Mouse (Mus musculus) midbrain, embryonic 12.5 days (tissue): ENCODE results near the gene Olfr136. TPM values are rescaled to one million over a fixed set of nuclear protein-coding genes. Genes with fewer than 3 reads are reported as not detected.

Source experiments
- ATAC-seq: fragments of 200-750 bp; cut with Nextera tagmentation; 2 replicates; pipeline ENCODE4 v1.8.0; 2017; ENCODE audit warnings: low read depth, moderate TSS enrichment, moderate library complexity; ENCODE audit not compliant: low FRiP score
- H3K27ac ChIP-seq: fragments of 300-500 bp; sonication (generic); replicated peaks from 2 replicates; pipeline ENCODE4 v1.5.1; 2016; ENCODE audit warnings: mild to moderate bottlenecking
- H3K27me3 ChIP-seq: fragments of 300-500 bp; sonication (generic); 2 replicates; pipeline ENCODE4 v1.6.1; 2016; ENCODE audit warnings: mild to moderate bottlenecking
- H3K36me3 ChIP-seq: fragments of 300-500 bp; sonication (generic); 2 replicates; pipeline ENCODE4 v1.6.1; 2016
- H3K4me1 ChIP-seq: fragments of 300-500 bp; sonication (generic); 2 replicates; pipeline ENCODE4 v1.6.1; 2016
- H3K4me2 ChIP-seq: fragments of 300-500 bp; sonication (generic); replicated peaks from 2 replicates; pipeline ENCODE4 v1.6.1; 2016; ENCODE audit warnings: mild to moderate bottlenecking, moderate library complexity
- H3K4me3 ChIP-seq: fragments of 300-500 bp; sonication (generic); 2 replicates; pipeline ENCODE4 v1.5.1; 2016; ENCODE audit warnings: mild to moderate bottlenecking
- H3K9ac ChIP-seq: fragments of 300-500 bp; sonication (generic); replicated peaks from 2 replicates; pipeline ENCODE4 v1.6.1; 2016; ENCODE audit warnings: mild to moderate bottlenecking, moderate library complexity
- H3K9me3 ChIP-seq: fragments of 300-500 bp; sonication (generic); 2 replicates; pipeline ENCODE4 v1.6.1; 2016; ENCODE audit warnings: mild to moderate bottlenecking
- polyA plus RNA-seq: library from polyadenylated mRNA; unstranded; fragments of >200 nt; fragmentation: Nextera tagmentation; extraction: Ambion mirVana; gene quantifications from 2 replicates; pipeline ENCODE4 v1.2.1, GENCODE M21; 2016

Gene Olfr136
- polyA plus RNA-seq: not detected in 2 replicates

GRCm38 (mm10) chr17:38329531-38329930, at the start of gene Olfr136:
TSS of gene Olfr136 (plus strand) at chr17:38329831.
- Histone ChIP-seq H3K4me1 (no peaks in the 10 kb centered on the region), H3K4me3 (no peak within 1 kb of the TSS), H3K27ac (no peak within 1 kb of the TSS), H3K4me2 (no peak within 1 kb of the TSS), H3K36me3 (no peaks in the 10 kb centered on the region), H3K9me3 (0 out of 2 replicates have a peak, but pooled peaks cover 4% of the 10 kb centered on the region), H3K9ac (no peak within 1 kb of the TSS), H3K27me3 (no peaks in the 10 kb centered on the region)
- ATAC-seq: no peak

- Histone ChIP-seq H3K27me3 (no peaks in the 10 kb centered on the region), H3K36me3 (no peaks in the 10 kb centered on the region), H3K4me2 (no peak within 1 kb of the TSS), H3K4me1 (no peaks in the 10 kb centered on the region), H3K9me3 (peaks cover 5% of the 10 kb centered on the region; the same call in 1 of the 2 replicates), H3K27ac (no peak within 1 kb of the TSS), H3K4me3 (no peak within 1 kb of the TSS), H3K9ac (no peak within 1 kb of the TSS)
- no peak for ATAC-seq
Observed at GRCm38 (mm10) chr17:38307470-38307869, 22.2 kb upstream of the Olfr136 start, which contains the start of gene Olfr137. TSS of gene Olfr137 (minus strand) at chr17:38307570.

Other genes with a start within 250 kb of the Olfr136 start
- gene Olfr131, start 241.1 kb upstream of the Olfr136 start, polyA plus RNA-seq: not detected in 2 replicates
- not detected in 2 replicates for gene Olfr132, start 195.3 kb upstream of the Olfr136 start, polyA plus RNA-seq
- not detected in 2 replicates for gene Olfr133, start 184.6 kb upstream of the Olfr136 start, polyA plus RNA-seq
- not detected in 2 replicates for gene Olfr134, start 158.4 kb upstream of the Olfr136 start, polyA plus RNA-seq
- not detected in 2 replicates for gene Olfr135, start 125.5 kb upstream of the Olfr136 start, polyA plus RNA-seq
- not detected in 2 replicates for gene Olfr138, start 68.8 kb upstream of the Olfr136 start, polyA plus RNA-seq
- gene Olfr137, start 22.3 kb upstream of the Olfr136 start, polyA plus RNA-seq: not detected in 2 replicates
- not detected in 2 replicates for gene Esp36, start 90.4 kb downstream of the Olfr136 start, polyA plus RNA-seq
- not detected in 2 replicates for gene Esp34, start 224.4 kb downstream of the Olfr136 start, polyA plus RNA-seq